Mouse (Mus musculus) myocyte (in vitro differentiated cells): Measurements from ENCODE around the gene Fcna. TPM values are rescaled to one million over a fixed set of nuclear protein-coding genes. Genes with fewer than 3 reads are reported as not detected.

Experiments used
- H3K27me3 ChIP-seq: one replicate; pipeline ENCODE4 v1.6.1; 2011; ENCODE audit not compliant: control insufficient read depth, insufficient read depth, insufficient read length
- H3K36me3 ChIP-seq: one replicate; pipeline ENCODE4 v1.6.1; 2011; ENCODE audit not compliant: control insufficient read depth, insufficient read depth
- H3K4me2 ChIP-seq: one replicate; pipeline ENCODE4 v1.6.1; 2011; ENCODE audit warnings: low read depth, control low read depth
- H3K4me3 ChIP-seq: one replicate; pipeline ENCODE4 v1.5.1; 2011; ENCODE audit warnings: mild to moderate bottlenecking, control low read depth, moderate library complexity
- H3K79me2 ChIP-seq: one replicate; pipeline ENCODE4 v1.6.1; 2011; ENCODE audit not compliant: control insufficient read depth, insufficient read depth
- H3ac ChIP-seq: one replicate; pipeline ENCODE4 v1.6.1; 2011; ENCODE audit not compliant: control insufficient read depth, insufficient read length
- CEBPB ChIP-seq: IDR thresholded peaks from 2 replicates; pipeline ENCODE4 v1.6.1; 2011; ENCODE audit warnings: mild to moderate bottlenecking, moderate library complexity; ENCODE audit not compliant: poor library complexity, insufficient read depth, severe bottlenecking
- E2F4 ChIP-seq: IDR thresholded peaks from one replicate; pipeline ENCODE4 v1.6.1; 2011; ENCODE audit warnings: mild to moderate bottlenecking, control low read depth, moderate library complexity; ENCODE audit not compliant: insufficient read depth
- MAX ChIP-seq: IDR thresholded peaks from one replicate; pipeline ENCODE4 v1.6.1; 2011; ENCODE audit warnings: low read depth, mild to moderate bottlenecking, control low read depth
- MYOD1 ChIP-seq, 3 experiments: IDR thresholded peaks; one replicate each; pipeline ENCODE4 v1.6.1; 2011; ENCODE audit warnings: control low read depth in 2 of 3, low read depth in 2 of 3, mild to moderate bottlenecking in 2 of 3, moderate library complexity in 1 of 3; ENCODE audit not compliant: insufficient read length in 2 of 3, control insufficient read depth in 1 of 3
- MYOG ChIP-seq, 3 experiments: IDR thresholded peaks; one replicate each; pipeline ENCODE4 v1.6.1; 2011; ENCODE audit warnings: control low read depth in 2 of 3, low read depth in 2 of 3, mild to moderate bottlenecking in 2 of 3; ENCODE audit not compliant: insufficient read length in 2 of 3, control insufficient read depth in 1 of 3, insufficient read depth in 1 of 3
- POLR2A ChIP-seq: IDR thresholded peaks from one replicate; pipeline ENCODE4 v1.6.1; 2011; ENCODE audit warnings: low read depth, mild to moderate bottlenecking, control low read depth, moderate library complexity; ENCODE audit not compliant: insufficient read length
- POLR2AphosphoS2 ChIP-seq: IDR thresholded peaks from one replicate; pipeline ENCODE4 v1.6.1; 2011; ENCODE audit warnings: low read depth, control low read depth; ENCODE audit not compliant: insufficient read length
- REST ChIP-seq: IDR thresholded peaks from one replicate; pipeline ENCODE4 v1.6.1; 2011; ENCODE audit warnings: mild to moderate bottlenecking, control low read depth, moderate library complexity; ENCODE audit not compliant: insufficient read depth, insufficient read length
- SRF ChIP-seq: IDR thresholded peaks from one replicate; pipeline ENCODE4 v1.6.1; 2011; ENCODE audit warnings: low read depth; ENCODE audit not compliant: control insufficient read depth, insufficient read length
- TCF12 ChIP-seq: IDR thresholded peaks from one replicate; pipeline ENCODE4 v1.6.1; 2011; ENCODE audit warnings: mild to moderate bottlenecking, control low read depth; ENCODE audit not compliant: poor library complexity, insufficient read depth, severe bottlenecking
- TCF3 ChIP-seq: IDR thresholded peaks from one replicate; pipeline ENCODE4 v1.6.1; 2011; ENCODE audit warnings: low read depth, control low read depth; ENCODE audit not compliant: insufficient read length
- USF1 ChIP-seq: IDR thresholded peaks from one replicate; pipeline ENCODE4 v1.6.1; 2011; ENCODE audit warnings: low read depth, mild to moderate bottlenecking, control low read depth, moderate library complexity
- polyA plus RNA-seq: library from polyadenylated mRNA; unstranded; fragments of >200 nt; fragmentation: generic; extraction: Trizol; gene quantifications from one replicate; pipeline ENCODE4 v1.2.1, GENCODE M21; 2012; ENCODE audit warnings: missing spikeins

The Fcna gene
- polyA plus RNA-seq, 1 experiment, result 0.10 TPM

GRCm38 (mm10) chr2:25582466-25583119 lies 45.2 kb downstream of the Fcna start:
- Histone ChIP-seq H3K36me3 (peaks cover 5% of the 10 kb centered on the region), H3K4me3 (no peak overlapping the region), H3K79me2 (no peaks in the 10 kb centered on the region), H3K4me2 (no peak overlapping the region), H3ac (no peak overlapping the region), H3K27me3 (no peaks in the 10 kb centered on the region)
- no peak for TF ChIP-seq TCF3
- TF ChIP-seq SRF, result no peak
- no peak for TF ChIP-seq CEBPB
- no peak for TF ChIP-seq TCF12
- peak; percentile 72 for TF ChIP-seq POLR2AphosphoS2

GRCm38 (mm10) chr2:25581901-25582301 lies 45.9 kb downstream of the Fcna start:
- Histone ChIP-seq H3K79me2 (no peaks in the 10 kb centered on the region), H3K4me2 (peak overlapping the region; percentile 84), H3K36me3 (peaks cover 5% of the 10 kb centered on the region), H3K27me3 (no peaks in the 10 kb centered on the region), H3K4me3 (peak overlapping the region; percentile 16), H3ac (no peak overlapping the region)
- TF ChIP-seq POLR2AphosphoS2 (peak; percentile 50), USF1 (no peak)

GRCm38 (mm10) chr2:25581294-25581864 lies 46.5 kb downstream of the Fcna start, which contains the start of gene Ajm1:
TSS of gene Ajm1 (minus strand) at chr2:25581757.
- peaks cover 5% of the 10 kb centered on the region for H3K36me3 ChIP-seq
- no peaks in the 10 kb centered on the region for H3K79me2 ChIP-seq
- H3K4me3 ChIP-seq, result peak within 1 kb of the TSS; percentile 16
- no peaks in the 10 kb centered on the region for H3K27me3 ChIP-seq
- H3K4me2 ChIP-seq, result peak within 1 kb of the TSS; percentile 84
- H3ac ChIP-seq, result no peak within 1 kb of the TSS
- no peak for TF ChIP-seq CEBPB
- peak in 2 of 3 experiments; percentile 18 to 49 for TF ChIP-seq MYOD1 (IDR thresholded peaks at IDR 0.05; ENCODE audit: control insufficient read depth in 1 of 3, insufficient read length in 2 of 3, low read depth in 2 of 3)
- TF ChIP-seq USF1, result no peak
- TF ChIP-seq TCF3, result no peak
- TF ChIP-seq POLR2AphosphoS2, result peak; percentile 77
- TF ChIP-seq REST, result no peak
- TF ChIP-seq POLR2A, result no peak
- TF ChIP-seq MAX, result no peak
- TF ChIP-seq SRF, result no peak
- TF ChIP-seq E2F4, result no peak
- peak in 1 of 3 experiments; percentile 55 for TF ChIP-seq MYOG (IDR thresholded peaks at IDR 0.05; ENCODE audit: control insufficient read depth in 1 of 3, insufficient read depth in 1 of 3, insufficient read length in 2 of 3, low read depth in 2 of 3)
- no peak for TF ChIP-seq TCF12

GRCm38 (mm10) chr2:25580621-25581101 lies 47.2 kb downstream of the Fcna start:
- Histone ChIP-seq H3ac (no peak overlapping the region), H3K27me3 (no peaks in the 10 kb centered on the region), H3K4me2 (peak overlapping the region; percentile 84), H3K4me3 (peak overlapping the region; percentile 16), H3K79me2 (no peaks in the 10 kb centered on the region), H3K36me3 (peaks cover 5% of the 10 kb centered on the region)
- TF ChIP-seq MYOG (IDR thresholded peaks at IDR 0.05; ENCODE audit: control insufficient read depth in 1 of 3, insufficient read depth in 1 of 3, insufficient read length in 2 of 3, low read depth in 2 of 3), result no peak
- TF ChIP-seq REST, result no peak
- TF ChIP-seq POLR2A, result no peak
- TF ChIP-seq CEBPB, result no peak
- no peak for TF ChIP-seq TCF3
- TF ChIP-seq MYOD1 (IDR thresholded peaks at IDR 0.05; ENCODE audit: control insufficient read depth in 1 of 3, insufficient read length in 2 of 3, low read depth in 2 of 3), result no peak
- no peak for TF ChIP-seq SRF
- TF ChIP-seq MAX, result no peak
- no peak for TF ChIP-seq POLR2AphosphoS2
- TF ChIP-seq USF1, result no peak

GRCm38 (mm10) chr2:25579737-25580460 lies 47.9 kb downstream of the Fcna start:
- Histone ChIP-seq H3K36me3 (peaks cover 5% of the 10 kb centered on the region), H3K4me3 (no peak overlapping the region), H3K79me2 (no peaks in the 10 kb centered on the region), H3K4me2 (no peak overlapping the region), H3K27me3 (no peaks in the 10 kb centered on the region), H3ac (no peak overlapping the region)
- TF ChIP-seq MYOD1 (IDR thresholded peaks at IDR 0.05; ENCODE audit: control insufficient read depth in 1 of 3, insufficient read length in 2 of 3, low read depth in 2 of 3), result no peak
- TF ChIP-seq POLR2AphosphoS2, result no peak
- no peak for TF ChIP-seq SRF
- TF ChIP-seq USF1, result no peak
- TF ChIP-seq CEBPB, result no peak
- TF ChIP-seq MAX, result no peak
- no peak for TF ChIP-seq POLR2A
- no peak for TF ChIP-seq MYOG (IDR thresholded peaks at IDR 0.05; ENCODE audit: control insufficient read depth in 1 of 3, insufficient read depth in 1 of 3, insufficient read length in 2 of 3, low read depth in 2 of 3)
- TF ChIP-seq TCF12, result no peak
- no peak for TF ChIP-seq E2F4
- no peak for TF ChIP-seq TCF3
